Mouse (Mus musculus) retina, postnatal 1 day (tissue): ENCODE results near the gene Cdh10.
A peak's percentile ranks its signal among the peaks of the same experiment; 100 is the strongest.

Source experiments
- DNase-seq: peaks from one replicate; pipeline ENCODE4 v3.0.0-alpha.2; 2012

Cdh10 gene

DNA sequence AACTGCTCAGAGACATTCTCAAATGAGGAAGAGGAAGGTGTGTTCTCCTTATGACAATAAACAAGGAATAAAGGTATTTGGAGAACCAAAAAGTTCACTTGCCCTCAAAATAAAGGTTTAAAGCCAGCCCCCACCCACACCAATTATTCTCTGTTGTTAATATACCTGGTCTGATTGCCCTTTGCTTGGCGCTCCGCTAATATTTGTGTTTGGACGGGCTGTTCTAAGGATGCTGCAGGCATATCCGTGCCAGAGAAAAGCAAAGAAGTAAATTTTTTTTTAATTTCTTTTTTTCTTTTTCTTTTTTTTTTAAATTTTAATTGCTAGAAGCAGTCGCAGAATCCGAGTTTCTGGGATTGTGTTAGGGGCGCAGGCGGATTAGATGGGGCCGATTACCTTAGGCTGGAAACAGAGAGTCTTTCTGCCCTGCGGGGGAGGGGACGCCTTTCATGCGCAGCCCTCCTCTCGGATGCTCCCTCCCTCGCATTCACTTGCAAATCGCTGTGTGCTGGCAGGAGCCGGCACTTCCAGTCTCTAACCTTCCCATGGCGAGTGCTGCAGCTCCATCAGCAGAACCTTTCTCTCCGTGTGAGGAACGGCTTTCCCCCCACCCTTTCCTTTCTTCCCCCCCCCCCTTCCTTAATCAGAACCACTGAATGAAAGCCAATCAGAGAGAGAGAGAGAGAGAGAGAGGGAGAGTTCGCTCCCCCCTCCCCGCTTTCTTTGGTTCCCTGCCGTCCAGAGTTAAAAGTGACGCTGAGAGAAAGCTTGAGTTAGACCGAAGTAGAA, at the start of gene Cdh10:
Gene Cdh10 (plus strand): TSS at position 763 of the 789 bp plus-strand sequence.
- DNase-seq, result peak; percentile 79

DNA sequence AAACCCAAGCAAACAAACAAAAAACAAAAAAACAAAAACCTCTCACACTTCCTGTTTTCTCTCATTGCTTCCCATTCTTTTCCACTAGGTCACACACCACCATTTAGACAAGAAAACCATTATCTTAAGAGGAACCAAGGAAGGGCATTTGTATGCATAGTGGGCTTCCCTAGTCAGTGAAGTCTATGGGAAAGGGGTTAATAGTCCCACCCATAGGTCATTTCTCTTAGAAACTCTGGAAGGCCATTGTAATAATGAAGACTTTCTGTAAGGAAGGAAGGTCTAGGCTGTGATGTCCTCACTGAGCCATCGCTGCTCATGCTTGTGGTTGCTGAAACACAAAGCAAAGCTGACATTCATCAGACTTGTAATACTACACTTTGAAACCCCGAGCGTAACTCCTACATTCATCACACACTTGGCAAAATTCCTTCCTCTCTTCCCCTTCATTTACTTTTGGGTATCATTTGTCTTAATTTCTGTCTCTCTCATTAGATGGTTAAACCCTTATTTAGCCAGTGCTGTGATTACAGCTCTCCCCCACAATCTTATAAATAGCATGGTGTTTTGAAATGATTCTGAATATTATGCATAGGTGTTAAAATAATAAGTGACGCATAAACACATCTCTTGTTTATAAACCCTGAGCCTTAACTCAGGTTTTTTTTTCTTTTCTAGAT, 9.5 kb upstream of the Cdh10 start:
- no peak for DNase-seq

DNA sequence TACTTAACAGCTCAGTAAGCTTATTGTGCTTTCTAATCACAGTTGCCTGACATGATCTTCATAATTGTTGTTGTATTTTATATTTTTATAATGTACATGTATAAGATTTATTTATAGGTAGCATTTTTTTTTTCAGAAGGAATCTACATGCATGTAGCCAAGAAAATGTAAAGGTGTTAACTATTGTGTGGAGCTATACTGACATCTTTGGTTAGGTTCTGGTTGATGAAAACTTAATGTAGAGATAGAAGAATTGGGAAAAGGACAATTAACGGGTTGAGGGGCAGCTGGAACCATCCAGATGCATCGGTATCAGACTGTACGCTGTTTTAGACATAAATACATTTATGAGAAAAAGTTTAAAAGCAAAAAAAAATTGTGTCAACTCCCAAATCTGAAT, 1.0 kb upstream of the Cdh10 start:
- no peak for DNase-seq

DNA sequence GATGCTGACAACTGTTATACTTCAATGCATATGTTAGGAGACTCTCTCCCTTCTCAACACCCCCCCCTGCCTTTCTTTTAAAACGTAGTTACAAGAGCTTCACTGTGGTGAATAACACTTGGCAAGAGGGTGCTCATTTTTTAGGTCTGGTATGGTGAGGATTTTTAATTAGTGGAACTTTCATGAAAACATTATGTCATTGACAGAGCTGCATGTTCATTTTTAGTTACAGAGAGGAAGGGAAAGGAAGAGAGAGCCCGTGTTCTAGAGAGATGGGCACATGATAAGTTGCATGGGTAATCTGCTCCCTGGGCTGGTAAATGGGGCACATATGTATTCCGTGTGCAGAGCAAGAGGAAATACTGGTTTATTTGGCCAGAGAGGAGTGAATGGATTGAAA, 1.5 kb downstream of the Cdh10 start:
- DNase-seq, result peak; percentile 25

DNA sequence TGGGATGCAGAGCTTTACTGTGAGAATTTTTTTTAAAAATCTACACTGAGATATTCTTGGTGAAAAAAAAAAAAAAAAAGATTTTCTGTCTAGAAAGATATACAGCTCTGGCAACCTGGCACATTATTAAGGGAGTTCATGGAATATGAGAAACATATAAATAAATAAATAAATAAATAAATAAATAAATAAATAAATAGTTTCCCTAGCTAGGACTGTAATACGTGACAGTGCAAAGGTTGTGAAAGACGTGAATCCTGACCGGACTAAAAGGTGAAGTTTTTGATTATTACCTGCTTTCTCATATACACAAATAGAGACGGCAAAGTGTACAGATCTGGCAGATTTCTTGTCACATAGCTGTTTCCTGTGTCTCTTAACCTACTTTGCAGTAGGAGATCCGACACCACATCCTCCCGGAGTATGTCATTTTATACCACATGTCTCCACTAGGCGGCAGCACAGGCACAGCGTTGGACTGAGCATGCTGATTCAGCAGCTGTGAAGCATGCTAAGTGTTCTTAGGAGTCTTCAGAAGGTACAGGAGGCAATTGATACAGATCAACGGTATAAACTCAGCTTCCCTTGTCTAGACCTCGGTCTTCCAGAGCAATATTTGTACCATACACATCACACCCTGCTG, 2.5 kb downstream of the Cdh10 start:
- DNase-seq, result peak; percentile 89

DNA sequence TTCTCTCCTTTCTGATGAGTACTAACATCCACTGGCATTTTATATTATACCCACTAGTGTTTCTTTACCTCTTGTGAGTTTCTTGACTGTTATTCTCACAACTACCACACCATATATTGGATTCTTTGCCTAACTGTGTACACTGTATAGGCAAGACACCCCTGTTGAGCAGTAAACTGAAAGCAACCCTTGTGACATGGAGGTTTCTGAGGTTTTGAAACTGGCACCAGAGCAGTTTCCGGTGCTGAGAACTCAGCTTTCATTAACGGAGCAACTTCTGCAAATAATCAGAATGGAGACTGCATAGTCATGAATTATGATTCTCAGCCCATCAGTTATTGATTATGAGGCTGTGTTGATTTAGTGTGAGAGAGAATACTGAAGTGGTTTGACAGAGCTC, 4.7 kb downstream of the Cdh10 start:
- no peak for DNase-seq

DNA sequence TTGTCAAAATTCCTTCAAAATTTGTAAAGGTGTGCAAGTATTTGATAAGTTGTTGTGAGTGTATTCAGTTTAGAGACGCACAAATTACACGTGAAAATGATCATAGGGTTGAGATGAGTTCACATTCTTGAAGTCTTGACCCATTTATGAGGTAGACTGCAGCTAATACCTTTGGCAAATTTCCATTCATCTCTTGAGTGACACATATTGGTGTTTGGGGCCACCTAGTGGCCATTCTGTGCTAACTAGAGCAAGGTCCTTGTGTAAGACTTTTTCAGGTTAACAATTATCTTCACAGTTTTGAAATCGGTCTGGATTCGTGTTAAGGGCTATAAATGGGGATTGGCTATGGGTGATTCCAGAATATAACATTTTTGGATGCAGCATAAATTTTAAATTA, 13.5 kb downstream of the Cdh10 start:
- DNase-seq, result peak; percentile 84

DNA sequence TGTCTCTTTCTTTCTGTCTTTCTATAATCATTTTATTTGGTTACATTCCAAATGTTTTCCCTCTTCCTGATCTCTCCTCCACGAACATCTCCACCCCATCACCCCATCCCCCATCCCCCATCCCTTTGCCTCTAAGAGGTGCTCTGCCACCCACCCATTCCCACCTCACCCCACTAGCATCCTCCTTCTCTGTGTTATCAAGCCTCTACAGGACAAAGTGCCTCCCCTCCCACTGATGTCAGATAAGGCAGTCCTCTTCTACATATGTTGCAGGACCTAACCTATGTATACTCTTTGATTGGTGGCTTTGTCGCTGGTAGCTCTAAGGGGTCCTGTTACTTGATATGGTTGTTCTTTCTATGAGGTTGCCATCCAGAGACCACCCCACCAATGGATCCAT, 23.0 kb downstream of the Cdh10 start:
- no peak for DNase-seq

DNA sequence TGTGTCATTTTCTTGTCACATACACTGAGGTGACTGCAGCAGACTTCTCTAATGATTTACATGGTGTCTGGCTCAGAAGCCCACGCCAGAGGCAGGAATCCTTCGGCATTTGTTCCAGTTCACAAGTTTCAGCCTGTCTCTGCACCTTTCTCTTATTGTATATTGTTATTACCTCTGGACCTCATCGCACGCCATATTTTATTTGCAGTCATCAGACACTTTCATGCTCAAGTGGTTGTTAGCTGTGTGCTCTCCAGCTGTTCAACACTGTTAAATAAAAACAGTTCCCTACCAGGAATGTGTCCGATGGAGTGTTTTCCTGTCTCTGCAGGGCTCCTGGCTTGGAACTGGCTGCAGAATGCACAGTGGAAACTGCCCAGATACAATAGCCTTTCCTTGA, 26.1 kb downstream of the Cdh10 start:
- DNase-seq, result peak; percentile 20

DNA sequence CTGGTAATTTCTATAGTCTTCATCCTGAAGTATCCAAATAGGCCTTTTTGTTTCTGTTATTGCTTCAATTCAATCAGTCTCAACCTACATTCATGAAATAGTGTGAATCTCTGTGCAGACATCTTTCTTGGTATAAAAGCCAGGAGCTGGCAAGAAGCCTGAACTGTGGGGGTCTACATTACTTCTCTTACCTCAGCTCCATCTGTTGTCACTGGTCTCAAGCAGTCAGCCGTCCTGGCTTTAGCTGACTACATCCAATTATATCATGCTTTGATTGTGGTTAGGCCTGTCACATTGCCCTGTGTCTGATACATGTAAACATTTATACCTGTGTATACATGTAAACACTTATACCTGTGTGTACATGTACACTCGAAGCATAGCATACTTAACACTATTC, 31.8 kb downstream of the Cdh10 start:
- no peak for DNase-seq

DNA sequence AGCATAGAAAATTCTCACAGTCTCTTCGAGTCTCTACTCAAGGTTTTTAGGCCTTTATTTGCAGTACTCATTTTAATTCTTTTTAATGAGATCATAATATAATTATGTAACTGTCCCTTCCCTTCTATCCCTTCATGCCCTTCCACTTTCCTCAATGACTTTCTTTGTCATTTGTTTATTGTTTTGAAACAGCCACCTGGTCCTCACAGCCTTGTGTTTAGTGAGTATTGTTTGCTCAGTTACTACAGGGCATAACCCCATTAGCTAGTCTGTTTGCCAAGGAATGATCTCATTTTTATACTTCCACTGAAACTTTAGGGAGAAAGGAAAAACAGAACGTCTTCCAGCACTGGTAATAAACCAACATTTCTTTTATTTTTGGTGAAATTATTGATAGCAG, 39.4 kb downstream of the Cdh10 start:
- DNase-seq, result no peak

DNA sequence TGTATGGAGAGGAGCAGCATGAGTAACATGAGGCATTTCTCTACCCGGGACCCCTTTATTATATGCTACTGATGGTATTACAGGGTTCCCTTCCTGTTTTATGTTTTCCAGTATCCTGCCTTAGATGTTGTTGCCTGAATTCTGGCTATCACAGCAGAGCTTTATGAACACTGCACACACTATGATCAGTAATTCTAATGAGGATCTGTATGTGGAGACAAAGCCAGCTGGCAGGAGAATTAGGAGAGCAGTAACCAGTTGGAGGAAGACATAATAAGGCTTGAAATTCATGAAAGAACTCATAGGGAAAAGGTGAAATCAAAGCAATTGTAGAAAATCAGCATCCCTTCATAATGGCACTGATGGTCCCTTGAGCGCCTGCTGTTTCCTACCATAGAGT, 51.1 kb downstream of the Cdh10 start:
- no peak for DNase-seq

DNA sequence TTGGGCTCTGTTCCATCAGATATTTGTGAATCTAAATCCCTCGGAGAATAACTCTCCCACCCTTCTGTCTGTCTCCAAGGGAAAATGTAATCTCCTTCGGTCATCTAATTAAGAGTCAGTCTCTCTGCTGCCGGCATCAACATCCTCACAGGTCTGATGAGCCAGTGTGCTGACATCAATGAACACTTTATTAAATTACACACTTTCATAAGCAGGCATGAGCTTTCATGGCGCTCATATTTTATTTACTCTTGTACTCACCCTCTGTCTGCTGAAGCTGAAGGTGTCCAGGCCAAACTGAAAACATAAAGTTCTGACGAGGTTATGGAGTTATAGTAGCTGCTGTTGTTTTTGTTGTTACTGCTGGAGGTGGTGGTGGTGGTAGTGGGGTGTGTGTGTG, 62.7 kb downstream of the Cdh10 start:
- peak; percentile 15 for DNase-seq

DNA sequence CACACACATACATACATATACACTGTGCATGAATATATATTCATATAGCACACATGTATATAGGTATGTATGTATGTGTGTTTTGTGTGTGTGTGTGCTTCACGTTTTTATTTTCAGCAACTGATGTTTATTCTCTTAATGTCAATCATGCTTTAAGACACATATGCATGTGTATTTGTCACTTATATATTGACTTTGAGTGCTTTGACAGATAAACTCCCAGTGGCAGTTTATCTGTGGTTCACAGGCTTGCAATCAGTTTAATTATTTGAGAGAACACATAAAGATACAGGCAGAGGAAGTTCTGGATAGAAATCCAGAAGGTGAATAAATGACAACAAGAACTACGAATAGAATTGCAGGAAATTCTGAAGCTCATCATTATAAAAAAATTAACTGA, 67.9 kb downstream of the Cdh10 start:
- no peak for DNase-seq

DNA sequence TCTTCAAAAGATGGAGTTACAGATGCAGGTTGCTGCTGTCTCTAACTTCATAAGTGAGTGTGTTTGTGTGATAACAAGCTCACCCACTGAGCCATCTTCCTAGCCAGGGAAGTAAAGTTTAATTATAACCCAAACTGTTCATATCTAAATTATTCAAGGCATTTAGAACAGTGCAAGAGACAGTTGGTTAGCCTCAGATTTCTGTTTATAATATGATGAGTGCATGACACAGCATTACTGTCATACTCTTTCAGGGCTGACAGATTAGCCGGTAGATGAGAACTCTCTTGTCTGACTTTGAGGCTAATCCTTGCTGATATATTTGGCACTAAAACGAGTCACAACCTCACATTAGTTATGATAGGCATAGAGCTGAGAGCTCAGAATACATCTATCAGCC, 70.2 kb downstream of the Cdh10 start:
- peak; percentile 29 for DNase-seq

DNA sequence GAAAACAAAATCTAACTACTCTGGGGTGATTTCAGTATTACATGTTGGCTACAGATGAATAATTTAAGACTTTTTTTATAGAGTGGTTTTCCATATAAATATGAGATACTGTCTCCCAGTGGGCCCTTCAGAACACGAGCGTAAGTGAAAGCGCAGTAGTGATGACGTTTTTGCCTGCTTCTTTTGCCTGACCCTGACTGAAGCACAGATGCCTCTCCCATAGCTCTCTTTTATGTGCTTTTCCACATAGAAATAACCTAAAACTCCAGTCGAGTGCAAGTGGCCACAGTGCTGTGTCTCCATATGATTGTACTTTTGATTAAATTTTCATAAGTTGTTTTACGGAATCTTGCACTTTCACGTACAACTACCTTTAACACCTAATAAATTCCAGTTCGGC, 71.6 kb downstream of the Cdh10 start:
- DNase-seq, result peak; percentile 33

DNA sequence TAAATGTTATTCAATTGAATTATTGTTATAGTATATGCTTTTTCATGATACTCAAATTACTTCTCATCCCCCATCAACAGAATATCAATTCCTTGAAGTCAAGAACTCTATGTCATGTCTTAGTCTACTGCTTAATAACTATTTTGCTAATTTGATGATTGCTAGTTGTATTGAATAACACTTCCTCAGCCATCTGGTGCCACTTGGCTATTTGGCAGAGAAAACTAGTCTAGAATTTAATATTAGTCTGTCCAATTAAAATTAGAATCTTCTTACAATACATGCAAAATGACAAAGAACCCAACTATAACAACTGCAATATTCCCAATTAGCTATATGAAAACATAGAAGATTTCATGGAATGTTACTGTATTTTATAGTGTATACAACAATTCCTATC, 82.0 kb downstream of the Cdh10 start:
- DNase-seq, result no peak

DNA sequence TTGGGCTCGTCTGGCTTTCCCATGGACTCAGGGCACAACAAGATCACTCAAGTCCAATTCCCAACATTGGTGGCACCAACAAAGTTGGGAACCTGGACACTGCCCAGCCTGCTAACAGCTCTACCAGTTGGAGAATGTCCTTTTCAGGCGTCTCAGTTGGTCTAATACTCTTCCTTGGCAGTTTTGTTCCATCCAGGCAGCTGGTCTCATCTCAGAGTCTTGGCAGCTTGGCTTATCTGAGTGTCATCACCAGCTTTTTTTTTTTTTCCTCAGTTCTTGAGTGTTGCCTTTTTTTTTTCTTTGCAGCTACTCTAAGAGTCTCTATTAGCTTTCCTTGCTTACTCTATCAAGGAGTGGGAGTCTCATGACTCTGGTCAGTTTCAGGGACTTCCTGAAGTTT, 85.4 kb downstream of the Cdh10 start:
- no peak for DNase-seq

DNA sequence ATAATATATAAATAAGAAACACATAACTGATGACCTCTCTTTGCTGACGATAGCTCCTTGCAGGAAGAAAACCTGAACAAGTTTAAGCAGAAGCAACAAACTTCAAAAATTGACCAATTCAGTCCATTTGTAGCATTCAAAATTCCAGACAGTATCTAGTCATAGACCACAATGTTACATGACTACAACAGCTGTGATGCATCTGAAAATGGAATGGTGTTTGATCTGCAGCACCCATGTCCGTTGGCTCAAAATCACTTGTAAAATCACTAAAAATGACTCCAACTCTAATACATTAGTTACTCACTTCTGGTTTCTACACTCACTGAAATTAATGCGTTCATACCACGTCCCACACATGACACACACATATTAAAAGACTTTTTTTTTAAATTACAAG, 91.9 kb downstream of the Cdh10 start:
- DNase-seq, result no peak

DNA sequence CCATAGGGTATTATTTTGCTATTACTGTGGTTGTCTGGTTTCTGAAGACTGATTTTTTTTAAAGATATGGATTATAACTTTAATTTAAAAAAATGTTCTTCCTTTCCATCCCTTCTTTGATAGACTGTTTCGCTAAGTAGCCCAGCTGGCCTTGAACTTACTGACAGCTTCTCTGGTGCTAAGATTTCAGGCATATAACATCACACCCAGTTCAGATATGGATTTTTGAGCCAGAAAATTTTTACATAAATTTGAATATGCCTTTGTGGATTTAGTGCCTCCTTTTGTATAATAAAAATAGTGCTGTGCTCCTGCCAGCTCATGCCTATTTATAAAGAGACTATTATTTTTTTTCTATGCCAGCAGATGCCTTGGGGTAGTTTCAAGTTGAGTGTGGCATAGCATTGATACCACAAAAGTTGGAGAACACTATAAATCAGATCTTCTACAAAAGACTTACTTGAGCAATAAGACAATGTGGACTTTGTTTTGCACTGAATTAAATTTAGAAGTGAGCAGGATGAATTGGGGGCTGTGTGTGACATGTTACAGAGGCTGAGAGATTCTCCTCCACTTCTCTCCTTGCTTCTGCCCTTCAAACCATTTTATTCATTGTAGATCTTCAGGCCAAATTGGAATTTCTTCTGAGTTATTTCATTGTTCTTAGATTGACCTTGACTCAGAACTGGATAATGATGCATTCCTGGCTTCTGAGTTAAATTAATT, 106.8 kb downstream of the Cdh10 start:
- no peak for DNase-seq

DNA sequence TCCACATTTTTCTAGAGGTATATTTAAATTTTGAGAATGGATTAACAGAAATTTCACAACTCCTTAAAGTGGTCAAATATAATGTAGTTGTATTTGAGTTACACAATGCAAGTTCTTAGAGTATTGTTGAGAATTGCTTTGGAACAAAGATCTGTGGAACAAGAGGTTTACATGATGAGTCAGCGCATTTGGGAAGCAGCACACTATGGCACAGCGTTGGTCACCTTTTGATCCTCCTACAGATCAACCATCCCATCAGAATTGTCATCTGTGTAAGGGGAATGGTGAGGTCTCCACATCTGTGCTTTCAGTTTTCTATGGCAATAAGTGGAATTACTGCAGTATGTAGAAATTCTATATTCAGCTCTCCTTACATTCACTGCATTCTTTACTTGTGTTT, 108.2 kb downstream of the Cdh10 start:
- no peak for DNase-seq

DNA sequence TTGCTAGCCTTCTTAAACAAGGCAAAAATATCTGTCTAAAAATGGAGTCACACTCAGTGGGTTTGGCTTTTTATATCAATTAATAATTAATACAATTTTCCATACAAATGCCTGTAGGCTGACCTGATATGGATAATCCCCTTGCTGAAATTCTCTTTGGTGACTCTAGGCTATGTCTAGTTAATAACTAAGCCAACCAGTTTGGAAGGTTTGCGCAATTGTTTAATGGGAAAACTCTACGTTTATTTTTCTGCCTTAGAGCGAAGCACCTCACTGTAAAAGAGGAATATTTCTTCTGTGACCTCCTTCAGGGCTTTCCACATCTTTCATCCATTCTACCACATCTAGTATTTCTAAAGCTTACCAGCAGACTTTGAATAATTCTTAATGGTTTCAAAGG, 133.5 kb downstream of the Cdh10 start:
- no peak for DNase-seq

DNA sequence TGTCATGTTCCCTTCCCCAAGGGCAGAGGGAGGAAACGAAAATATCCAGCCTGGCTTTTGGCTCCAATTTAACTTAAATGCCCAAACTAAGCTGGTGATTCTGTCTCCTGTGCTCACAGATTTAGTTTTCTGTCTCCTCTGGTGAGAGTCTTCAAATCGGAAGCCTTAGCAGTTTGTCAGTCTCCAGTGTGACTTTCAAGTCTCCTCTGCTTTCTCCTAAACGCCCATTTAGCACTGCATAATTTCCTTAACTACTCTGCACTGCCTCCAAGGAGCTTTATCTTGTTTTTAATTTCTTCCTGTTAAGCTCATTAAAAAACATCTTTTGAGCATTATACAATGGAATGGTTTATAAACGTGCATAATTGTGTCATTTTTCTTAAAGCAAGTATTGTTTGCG, 156.3 kb downstream of the Cdh10 start:
- DNase-seq, result no peak

DNA sequence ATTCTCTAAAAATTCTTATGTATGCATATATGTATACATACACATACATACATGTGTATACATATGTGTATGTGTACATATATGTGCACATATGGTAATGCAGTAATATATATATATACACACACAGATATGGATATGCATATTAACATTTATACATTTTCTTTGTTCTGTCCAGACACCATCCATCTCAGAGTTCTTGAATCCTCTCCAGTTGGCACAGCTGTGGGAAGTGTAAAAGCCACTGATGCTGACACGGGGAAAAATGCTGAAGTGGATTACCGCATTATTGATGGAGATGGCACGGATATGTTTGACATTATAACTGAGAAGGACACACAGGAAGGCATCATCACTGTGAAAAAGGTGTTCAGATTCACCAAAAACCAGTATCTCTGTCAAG, 166.1 kb downstream of the Cdh10 start:
- DNase-seq, result no peak
